Mouse (Mus musculus): Measurements from ENCODE around the gene Zfp346. TPM values are rescaled to one million over a fixed set of nuclear protein-coding genes. Genes with fewer than 3 reads are reported as not detected.

Gene Zfp346
- total RNA-seq, 4 experiments from 2014 or later: 17.6 to 31.3 (median 22.5) TPM

Other genes starting within 250 kb of the Zfp346 start
- 1 to 10 TPM in 2 of 4 experiments, under 1 TPM in 2; 0.80 to 1.7 (median 0.98) TPM for gene Unc5a, start 155.9 kb upstream of the Zfp346 start, total RNA-seq (2022)
- gene Hk3, start 83.9 kb upstream of the Zfp346 start, total RNA-seq (2022): 1 to 10 TPM in 1 of 4 experiments, under 1 TPM in 3; 0.83 to 1.1 (median 0.85) TPM
- gene Uimc1, start 5.0 kb upstream of the Zfp346 start, total RNA-seq (2022): 10 to 100 TPM; 15.6 to 21.3 (median 20.1) TPM
- gene Gm17617, start 28.2 kb downstream of the Zfp346 start, total RNA-seq (2022): not detected
- under 1 TPM in 3 of 4 experiments, not detected in 1; 0.16 to 0.29 (median 0.28) TPM for gene Fgfr4, start 47.3 kb downstream of the Zfp346 start, total RNA-seq (2022)
- gene Nsd1, start 104.5 kb downstream of the Zfp346 start, total RNA-seq (2022): 10 to 100 TPM; 47.2 to 55.1 (median 51.9) TPM
- gene Prelid1, start 215.2 kb downstream of the Zfp346 start, total RNA-seq (2022): 10 to 100 TPM; 31.4 to 47.5 (median 39.6) TPM
- gene Rab24, start 216.6 kb downstream of the Zfp346 start, total RNA-seq (2022): 10 to 100 TPM; 29.4 to 47.1 (median 38.3) TPM
- under 1 TPM in 2 of 4 experiments, not detected in 2; 0.46 to 0.97 TPM for gene Mxd3, start 224.5 kb downstream of the Zfp346 start, total RNA-seq (2022)

All from heart, adult 8-10 months (tissue).